ENCODE assay signal across 17 mouse cellular contexts in the genomic region with DNA sequence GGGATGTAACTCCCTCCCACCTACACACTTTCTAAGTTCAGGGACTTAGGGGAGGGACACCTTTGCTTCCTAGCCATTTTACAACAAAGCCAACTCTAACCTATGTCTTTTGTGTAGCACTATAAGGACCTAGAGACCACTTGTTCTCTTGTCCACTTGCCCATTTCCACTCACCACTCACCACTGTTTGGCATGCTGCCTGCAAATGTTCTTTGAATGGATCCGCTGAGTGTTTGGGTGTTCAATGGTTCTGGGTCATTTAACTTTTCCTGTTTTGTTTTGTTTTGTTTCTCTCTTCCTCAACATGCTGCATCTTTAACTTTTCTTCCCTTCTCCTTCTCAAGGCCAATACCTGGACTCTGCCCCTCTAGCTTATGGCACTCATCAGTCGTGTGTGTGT. TPM values are rescaled to one million over a fixed set of nuclear protein-coding genes. Genes with fewer than 3 reads are reported as not detected.
DNase-seq lines count a peak whose midpoint lies in the region; ATAC-seq and TF ChIP-seq lines count a peak whose summit lies in the region.
"Had no signal": no experiment of that assay in that cellular context is flagged by ENCODE, and none has a peak within 500 bp of the region (broad histone marks: within the 10 kb centered on the region; RNA-seq: fewer than 3 reads in every experiment).

No protein-coding gene starts in this region.

- ATAC-seq in kidney, embryonic 15.5 days (replicated peaks; ENCODE audit: low FRiP score): no peak
- ATAC-seq: intestine, embryonic 15.5 days had no signal

- H3K36me3 ChIP-seq in kidney, embryonic 15.5 days: no peaks in the 10 kb centered on the region
- H3K36me3 ChIP-seq in testis, adult 2 months (ENCODE audit: control insufficient read depth, insufficient read depth, low read length): no peaks in the 10 kb centered on the region
- H3K36me3 ChIP-seq: embryonic facial prominence, embryonic 12.5 days; intestine, embryonic 15.5 days; neural tube, embryonic 12.5 days had no signal

- H3K4me3 ChIP-seq in kidney, embryonic 15.5 days (replicated peaks): no peak overlapping the region
- H3K4me3 ChIP-seq in testis, adult 2 months (ENCODE audit: control insufficient read depth, low read depth, low read length): no peak overlapping the region
- H3K4me3 ChIP-seq: embryonic facial prominence, embryonic 12.5 days; intestine, embryonic 15.5 days; neural tube, embryonic 12.5 days had no signal

- intact Hi-C loops in heart, postnatal 36 days (cut with DNase I): no loop called here

- no peak overlapping the region for H3K9ac ChIP-seq in kidney, embryonic 15.5 days
- H3K9ac ChIP-seq: embryonic facial prominence, embryonic 12.5 days; intestine, embryonic 15.5 days; neural tube, embryonic 12.5 days had no signal

- no peaks in the 10 kb centered on the region for H3K9me3 ChIP-seq in kidney, embryonic 15.5 days (replicated peaks)
- H3K9me3 ChIP-seq: embryonic facial prominence, embryonic 12.5 days; intestine, embryonic 15.5 days; neural tube, embryonic 12.5 days had no signal

- WGBS in kidney, embryonic 15.5 days: 51% methylated on average over 2 of the region's 2 CpGs

- H3K27me3 ChIP-seq in kidney, embryonic 15.5 days: no peaks in the 10 kb centered on the region
- H3K27me3 ChIP-seq in testis, adult 2 months (ENCODE audit: control insufficient read depth, insufficient read depth, low read length): no peaks in the 10 kb centered on the region
- H3K27me3 ChIP-seq: embryonic facial prominence, embryonic 12.5 days; intestine, embryonic 15.5 days; neural tube, embryonic 12.5 days had no signal

- TF ChIP-seq CTCF in testis, adult 2 months (IDR thresholded peaks at IDR 0.05; ENCODE audit: control insufficient read depth, insufficient read depth, insufficient replicate concordance, low read depth, low read length): no peak

- H3K4me1 ChIP-seq in kidney, embryonic 15.5 days: peaks cover 13% of the 10 kb centered on the region
- no peaks in the 10 kb centered on the region for H3K4me1 ChIP-seq in testis, adult 2 months (ENCODE audit: control insufficient read depth, insufficient read depth, low read length)
- H3K4me1 ChIP-seq: intestine, embryonic 15.5 days had no signal

- DNase-seq in heart, adult 11 months: peak; percentile 80
- DNase-seq in heart, postnatal 36 days: no peak
- DNase-seq in kidney, postnatal 4 days: no peak
- no peak for DNase-seq in testis, postnatal 14 days (ENCODE audit: low spot score)
- DNase-seq in spleen, adult 18-20 months: no peak
- DNase-seq: B cell, adult 2 months; cerebellum, adult 8-10 months; gastrocnemius, postnatal 14 days; left cerebral cortex, postnatal 4 days; thymus, postnatal 25 days had no signal

- 0 out of 2 replicates have a peak overlapping the region, but pooled peaks have one; percentile 29 for H3K27ac ChIP-seq in kidney, embryonic 15.5 days
- peak overlapping the region; percentile 37; the same call in 1 of the 2 replicates for H3K27ac ChIP-seq in testis, adult 2 months (ENCODE audit: control insufficient read depth, insufficient read depth, low read depth, low read length)
- H3K27ac ChIP-seq: embryonic facial prominence, embryonic 12.5 days; intestine, embryonic 15.5 days; neural tube, embryonic 12.5 days had no signal

- no peak for TF ChIP-seq POLR2A in testis, adult 2 months (IDR thresholded peaks at IDR 0.05; ENCODE audit: control insufficient read depth, low read depth, low read length)

- no peak overlapping the region for H3K4me2 ChIP-seq in kidney, embryonic 15.5 days
- H3K4me2 ChIP-seq: embryonic facial prominence, embryonic 12.5 days; heart, embryonic 11.5 days; intestine, embryonic 15.5 days; neural tube, embryonic 12.5 days had no signal

RNA-seq across cellular contexts. Expression of gene Pknox2, which starts 39.7 kb away (rescaled TPM):
- total RNA-seq in heart, postnatal 36 days (2021): 1 to 10 TPM; 7.6 to 7.7 TPM
- 9.6 and 11.2 TPM in 2 replicates for polyA plus RNA-seq in kidney, embryonic 15.5 days (2015; fragmentation: Nextera tagmentation; extraction: Ambion mirVana)
- polyA plus RNA-seq in testis, adult 2 months (2012; rRNA removed): 83.7 and 84.9 TPM in 2 replicates
- total RNA-seq: common myeloid progenitor, adult 5-6 weeks had no signal
